In genomic region chr11:116504516-116504915, GRCm38 (mm10) we compare ENCODE assay signal across 21 mouse cellular contexts. TPM values are rescaled to one million over a fixed set of nuclear protein-coding genes. Genes with fewer than 3 reads are reported as not detected.
DNase-seq lines count a peak whose midpoint lies in the region; ATAC-seq and TF ChIP-seq lines count a peak whose summit lies in the region.
"Had no signal": no experiment of that assay in that cellular context is flagged by ENCODE, and none has a peak within 500 bp of the region (broad histone marks: within the 10 kb centered on the region; RNA-seq: fewer than 3 reads in every experiment).

No protein-coding gene starts in this region.

- H3K4me3 ChIP-seq in heart, embryonic 10.5 days, result no peak overlapping the region
- H3K4me3 ChIP-seq in ES-E14 (ENCODE audit: insufficient read depth in 1 of 2, low read depth in 1 of 2, low read length in 2 of 2, poor library complexity in 1 of 2, severe bottlenecking in 1 of 2), result peak overlapping the region; percentile 50 to 64
- H3K4me3 ChIP-seq in liver, embryonic 13.5 days (replicated peaks), result no peak overlapping the region
- H3K4me3 ChIP-seq in intestine, embryonic 15.5 days (replicated peaks), result no peak overlapping the region
- H3K4me3 ChIP-seq: hindbrain, embryonic 13.5 days; kidney, embryonic 15.5 days; midbrain, embryonic 12.5 days had no signal

- ATAC-seq in liver, embryonic 13.5 days (ENCODE audit: low read depth), result no peak
- no peak for ATAC-seq in intestine, embryonic 15.5 days
- ATAC-seq: activated CD4-positive, CD25-positive, alpha-beta regulatory T cell, adult 4 months had no signal

- H3K9me3 ChIP-seq in heart, embryonic 10.5 days, result no peaks in the 10 kb centered on the region
- no peaks in the 10 kb centered on the region for H3K9me3 ChIP-seq in ES-E14 (ENCODE audit: control insufficient read depth, insufficient read depth, low read depth, low read length)
- H3K9me3 ChIP-seq in liver, embryonic 13.5 days (replicated peaks), result no peaks in the 10 kb centered on the region
- H3K9me3 ChIP-seq in intestine, embryonic 15.5 days, result no peaks in the 10 kb centered on the region
- H3K9me3 ChIP-seq: hindbrain, embryonic 13.5 days; kidney, embryonic 15.5 days; midbrain, embryonic 12.5 days had no signal

- WGBS in heart, embryonic 10.5 days, result 86% methylated on average over 17 of the region's 17 CpGs
- WGBS in liver, embryonic 13.5 days (ENCODE audit: insufficient replicate concordance), result 87% methylated on average over 17 of the region's 17 CpGs
- 92% methylated on average over 17 of the region's 17 CpGs for WGBS in intestine, embryonic 15.5 days

- H3K4me2 ChIP-seq in liver, embryonic 13.5 days, result no peak overlapping the region
- no peak overlapping the region for H3K4me2 ChIP-seq in intestine, embryonic 15.5 days (replicated peaks)
- H3K4me2 ChIP-seq: hindbrain, embryonic 13.5 days; kidney, embryonic 15.5 days; midbrain, embryonic 12.5 days had no signal

- H3K27me3 ChIP-seq in heart, embryonic 10.5 days (ENCODE audit: insufficient read depth, poor library complexity, severe bottlenecking), result no peaks in the 10 kb centered on the region
- no peaks in the 10 kb centered on the region for H3K27me3 ChIP-seq in liver, embryonic 13.5 days
- no peaks in the 10 kb centered on the region for H3K27me3 ChIP-seq in intestine, embryonic 15.5 days (replicated peaks)
- H3K27me3 ChIP-seq: hindbrain, embryonic 13.5 days; kidney, embryonic 15.5 days; midbrain, embryonic 12.5 days had no signal

- no peak overlapping the region for H3K27ac ChIP-seq in heart, embryonic 10.5 days
- H3K27ac ChIP-seq in ES-E14 (ENCODE audit: insufficient read depth, low read depth, low read length, poor library complexity, severe bottlenecking), result no peak overlapping the region
- H3K27ac ChIP-seq in liver, embryonic 13.5 days, result peak overlapping the region; percentile 97
- no peak overlapping the region for H3K27ac ChIP-seq in intestine, embryonic 15.5 days
- H3K27ac ChIP-seq: hindbrain, embryonic 13.5 days; kidney, embryonic 15.5 days; macrophage; midbrain, embryonic 12.5 days had no signal

- DNase-seq in heart, postnatal 14 days, result peak; percentile 25 to 30
- DNase-seq in heart, embryonic 10.5 days (ENCODE audit: low spot score), result no peak
- no peak for DNase-seq in ES-E14 (ENCODE audit: low read depth, low spot score)
- DNase-seq in liver, embryonic 13.5 days, result no peak
- peak; percentile 48 for DNase-seq in lung, postnatal 25 days (ENCODE audit: low spot score)
- DNase-seq in thymus, postnatal 0 days (ENCODE audit: low spot score), result no peak
- DNase-seq: adrenal gland, postnatal 36 days; cerebellum, adult 2 months; gastrocnemius, postnatal 25 days; retina, postnatal 1 day; thymus, adult 18-20 months had no signal

- peak overlapping the region; percentile 37; the same call in 1 of the 2 replicates for H3K9ac ChIP-seq in ES-E14 (ENCODE audit: insufficient read depth, low read depth, low read length, poor library complexity, severe bottlenecking)
- no peak overlapping the region for H3K9ac ChIP-seq in liver, embryonic 13.5 days
- H3K9ac ChIP-seq in intestine, embryonic 15.5 days, result no peak overlapping the region
- H3K9ac ChIP-seq: hindbrain, embryonic 13.5 days; kidney, embryonic 15.5 days; midbrain, embryonic 12.5 days had no signal

- peaks cover 3% of the 10 kb centered on the region; the same call in 1 of the 2 replicates for H3K4me1 ChIP-seq in heart, embryonic 10.5 days
- H3K4me1 ChIP-seq in ES-E14 (ENCODE audit: control insufficient read depth in 2 of 2, insufficient read depth in 2 of 2, low read length in 2 of 2, poor library complexity in 1 of 2), result peaks cover 0 to 1% of the 10 kb centered on the region in 2 experiments; a peak in 1 of 4 replicates
- peaks cover 55% of the 10 kb centered on the region for H3K4me1 ChIP-seq in liver, embryonic 13.5 days (replicated peaks)
- no peaks in the 10 kb centered on the region for H3K4me1 ChIP-seq in intestine, embryonic 15.5 days (replicated peaks)

- H3K36me3 ChIP-seq in heart, embryonic 10.5 days, result no peaks in the 10 kb centered on the region
- no peaks in the 10 kb centered on the region for H3K36me3 ChIP-seq in ES-E14 (ENCODE audit: control insufficient read depth, insufficient read depth, low read length, poor library complexity, severe bottlenecking)
- no peaks in the 10 kb centered on the region for H3K36me3 ChIP-seq in liver, embryonic 13.5 days
- no peaks in the 10 kb centered on the region for H3K36me3 ChIP-seq in intestine, embryonic 15.5 days
- H3K36me3 ChIP-seq: hindbrain, embryonic 13.5 days; kidney, embryonic 15.5 days; midbrain, embryonic 12.5 days had no signal

- intact Hi-C loops in heart, postnatal 14 days (cut with DNase I), result no loop called here

- in situ Hi-C loops in ES-E14 (cut with MboI; ENCODE audit: low sequenced_read_pairs in 2 of 2, unreplicated experiment in 2 of 2), result no loop called here

TF ChIP-seq in ES-E14, 5 proteins besides CTCF, POLR2A, EP300 and RAD21:
- TF ChIP-seq CHD2 (IDR thresholded peaks at IDR 0.05; ENCODE audit: low read depth, low read length), result no peak
TF ChIP-seq in ES-E14: peak in this region for 0.

RNA-seq across cellular contexts. Expression of gene Prpsap1, which starts 10.5 kb away (rescaled TPM):
- total RNA-seq in heart, postnatal 14 days (2021), result 10 to 100 TPM; 41.5 to 45.4 TPM
- 120 and 142 TPM in 2 replicates for polyA plus RNA-seq in heart, embryonic 10.5 days (2016; fragmentation: Nextera tagmentation; extraction: Ambion mirVana)
- total RNA-seq in ES-E14 (2012; rRNA removed), result 100 and 121 TPM in 2 replicates
- 59.3 and 62.7 TPM in 2 replicates for polyA plus RNA-seq in liver, embryonic 13.5 days (2015; fragmentation: Nextera tagmentation; extraction: Ambion mirVana)
- 90.9 and 96.6 TPM in 2 replicates for polyA plus RNA-seq in thymus, postnatal 0 days (2015; fragmentation: Nextera tagmentation; extraction: Ambion mirVana)
- polyA plus RNA-seq in intestine, embryonic 15.5 days (2015; fragmentation: Nextera tagmentation; extraction: Ambion mirVana), result 210 and 225 TPM in 2 replicates

RNA-seq across cellular contexts. Expression of gene Sphk1, which starts 26.2 kb away (rescaled TPM):
- total RNA-seq in heart, postnatal 14 days (2021), result 1 to 10 TPM; 2.6 to 2.7 TPM
- 2.3 and 2.7 TPM in 2 replicates for polyA plus RNA-seq in heart, embryonic 10.5 days (2016; fragmentation: Nextera tagmentation; extraction: Ambion mirVana)
- 2.1 and 2.3 TPM in 2 replicates for total RNA-seq in ES-E14 (2012; rRNA removed)
- 28.5 and 32.7 TPM in 2 replicates for polyA plus RNA-seq in liver, embryonic 13.5 days (2015; fragmentation: Nextera tagmentation; extraction: Ambion mirVana)
- 13.7 and 14.8 TPM in 2 replicates for polyA plus RNA-seq in thymus, postnatal 0 days (2015; fragmentation: Nextera tagmentation; extraction: Ambion mirVana)
- polyA plus RNA-seq in intestine, embryonic 15.5 days (2015; fragmentation: Nextera tagmentation; extraction: Ambion mirVana), result 5.4 and 6.4 TPM in 2 replicates
- total RNA-seq: neutrophil, adult 5-6 weeks had no signal
- polyA plus RNA-seq: activated CD4-positive, CD25-positive, alpha-beta regulatory T cell, adult 4 months had no signal

RNA-seq across cellular contexts. Expression of gene Qrich2, which starts 38.5 kb away (rescaled TPM):
- total RNA-seq in heart, postnatal 14 days (2021), result not detected
- polyA plus RNA-seq in heart, embryonic 10.5 days (2016; fragmentation: Nextera tagmentation; extraction: Ambion mirVana), result 0.30 TPM in 1 of 2 replicates, not detected in the other
- total RNA-seq in ES-E14 (2012; rRNA removed), result 0.22 and 0.37 TPM in 2 replicates
- polyA plus RNA-seq in liver, embryonic 13.5 days (2015; fragmentation: Nextera tagmentation; extraction: Ambion mirVana), result not detected in 2 replicates
- 0.05 and 0.35 TPM in 2 replicates for polyA plus RNA-seq in thymus, postnatal 0 days (2015; fragmentation: Nextera tagmentation; extraction: Ambion mirVana)
- 0.30 TPM in 1 of 2 replicates, not detected in the other for polyA plus RNA-seq in intestine, embryonic 15.5 days (2015; fragmentation: Nextera tagmentation; extraction: Ambion mirVana)
- total RNA-seq: adrenal gland, postnatal 36 days; gastrocnemius, postnatal 25 days; layer of hippocampus, postnatal 25 days; left cerebral cortex, postnatal 14 days; neutrophil, adult 5-6 weeks had no signal
- polyA plus RNA-seq: activated CD4-positive, CD25-positive, alpha-beta regulatory T cell, adult 4 months; forebrain, embryonic 11.5 days; macrophage; midbrain, embryonic 12.5 days had no signal

Comparison
In these comparisons a context has a peak if more than half of its experiments do, and no peak if none do; other contexts are left out.
1. DNase-seq: peak in heart, postnatal 14 days (2 of 2) and lung, postnatal 25 days (single experiment); none in heart, embryonic 10.5 days (single experiment), ES-E14 (single experiment), liver, embryonic 13.5 days (single experiment) and thymus, postnatal 0 days (single experiment).
2. H3K4me3 ChIP-seq: peak in ES-E14 (2 of 2); none in heart, embryonic 10.5 days (single experiment), liver, embryonic 13.5 days (single experiment) and intestine, embryonic 15.5 days (single experiment).